Mouse (Mus musculus): ENCODE measurements at regions not wholly inside any gene's neighbourhood (a gene's known extent, or its start where the extent isn't known, plus 50 kb on each side); places are given as distances from the start of the nearest gene placed in this dataset.

DNA sequence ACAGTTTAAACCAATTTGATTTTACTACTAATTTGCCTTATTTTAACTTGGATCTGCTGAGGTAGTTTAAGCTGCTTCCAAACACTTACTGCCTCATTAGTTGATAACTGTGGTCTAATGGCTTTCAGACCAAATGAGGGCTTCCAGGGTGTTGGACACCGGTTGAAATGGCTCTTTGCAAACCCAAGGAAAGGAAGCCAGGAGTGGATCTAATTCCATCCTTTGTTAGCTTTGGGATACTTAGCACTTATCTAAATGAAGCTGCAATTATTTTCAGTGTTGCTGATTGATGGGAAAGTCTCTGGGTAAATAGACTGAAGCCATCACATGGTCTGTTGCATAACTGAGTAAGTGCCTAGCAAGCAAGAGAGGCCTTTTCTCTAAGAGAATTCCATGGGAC is 148.4 kb upstream of the Sel1l start:
- no peak for TF ChIP-seq CTCF (conservative IDR thresholded peaks at IDR 0.05; ENCODE audit: low read length)
- no peak for TF ChIP-seq POU5F1 (IDR thresholded peaks at IDR 0.05; ENCODE audit: borderline replicate concordance, low read length)
